Mouse (Mus musculus) layer of hippocampus, adult 6 months (tissue): ENCODE measurements around the gene Map4k2. TPM values are rescaled to one million over a fixed set of nuclear protein-coding genes. Genes with fewer than 3 reads are reported as not detected.
A peak's percentile ranks its signal among the peaks of the same experiment; 100 is the strongest.

ENCODE experiments used
- long read RNA-seq, 2 experiments: library from polyadenylated mRNA; unstranded; transcript quantifications; one replicate each; pipeline ENCODE4 v2.0.0; 2019 to 2020
- microRNA-seq: library from miRNA; unstranded; fragments of <30 nt; microRNA quantifications from one replicate; pipeline ENCODE4 v1.2.0, GENCODE M21; 2020
- polyA plus RNA-seq: library from polyadenylated mRNA; unstranded; fragments of <200 nt; fragmentation: Nextera tagmentation; gene quantifications from 2 replicates; pipeline ENCODE4 v1.2.3, GENCODE M21; 2021

The Map4k2 gene
- polyA plus RNA-seq = 30.1 and 42.0 TPM in 2 replicates
- long read RNA-seq, experiment 1, full-length matches to known transcripts = 7 of 17 reads
- long read RNA-seq, experiment 1, partial matches to known transcripts = 4 of 17 reads
- long read RNA-seq, experiment 1, other reads (novel, unspliced or antisense) = 6 of 17 reads
- long read RNA-seq, experiment 2, full-length matches to known transcripts = 93 of 143 reads
- long read RNA-seq, experiment 2, partial matches to known transcripts = 16 of 143 reads
- long read RNA-seq, experiment 2, other reads (novel, unspliced or antisense) = 34 of 143 reads

DNA sequence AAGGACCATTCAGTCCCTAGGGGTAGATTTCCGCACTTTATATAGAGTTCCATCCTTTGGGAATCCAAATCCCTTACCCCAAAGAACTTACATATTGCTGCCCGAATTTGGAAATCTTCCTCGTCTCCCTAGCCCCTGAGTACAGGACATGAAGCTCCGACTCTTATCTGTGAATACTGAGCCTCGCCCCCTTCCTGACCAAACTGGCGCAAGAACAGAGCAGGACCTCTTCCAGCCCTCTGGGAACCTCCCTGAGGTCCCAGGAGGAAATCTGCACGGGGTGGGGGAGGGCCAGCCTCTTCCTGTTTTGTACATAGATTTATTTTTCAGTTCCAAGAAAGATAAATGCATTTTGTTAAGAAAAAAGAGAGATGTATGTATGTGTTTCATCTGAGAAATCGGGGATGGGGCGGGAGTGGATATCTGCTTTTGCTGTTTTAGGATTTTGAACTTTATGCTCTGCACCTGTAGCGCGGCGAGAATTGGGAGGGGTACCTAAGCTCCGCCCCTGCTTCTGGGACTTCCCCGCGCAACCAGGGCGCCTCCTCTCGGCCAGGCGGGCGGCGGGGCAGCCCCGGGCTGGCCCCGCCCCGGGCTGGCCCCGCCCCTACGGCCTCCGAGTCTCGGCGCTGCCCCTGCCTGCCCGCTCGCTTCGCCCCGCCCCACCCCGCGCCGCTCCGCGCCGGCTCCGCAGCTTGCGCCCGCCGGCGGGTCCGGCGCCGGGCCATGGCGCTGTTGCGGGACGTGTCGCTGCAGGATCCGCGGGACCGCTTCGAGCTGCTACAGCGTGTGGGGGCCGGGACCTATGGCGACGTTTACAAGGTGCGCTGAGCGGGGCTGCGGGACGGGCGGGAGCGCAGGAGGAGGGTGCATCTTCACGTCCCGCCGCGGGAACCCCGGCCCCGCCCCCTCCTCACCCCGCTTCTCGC, at the start of gene Map4k2:
Map4k2 (plus strand) TSS at position 612 of the 929 bp plus-strand sequence.

DNA sequence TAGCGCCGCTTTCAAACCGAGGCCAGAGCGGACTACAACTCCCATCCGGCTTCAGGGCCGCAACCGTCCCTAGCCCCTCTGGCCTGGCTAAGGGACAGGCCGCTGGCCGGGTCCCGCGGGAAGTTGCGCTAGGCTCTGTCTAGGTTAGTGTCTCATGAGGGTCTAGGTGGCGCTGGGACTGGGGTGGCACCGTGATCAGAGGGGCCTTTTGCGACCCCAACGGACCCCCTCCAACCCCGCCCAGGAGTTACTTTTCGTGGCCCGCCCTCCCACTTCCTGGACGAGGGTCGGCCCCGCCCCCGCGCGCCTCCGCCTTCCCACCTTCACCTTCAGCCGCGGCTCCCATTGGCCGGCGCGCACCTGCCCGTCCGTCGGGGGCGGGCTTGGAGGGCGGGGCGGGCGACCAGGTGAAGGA, 34.8 kb upstream of the Map4k2 start, which contains the start of gene Cdc42bpg:
Cdc42bpg (plus strand) TSS at position 320 of the 415 bp plus-strand sequence.

DNA sequence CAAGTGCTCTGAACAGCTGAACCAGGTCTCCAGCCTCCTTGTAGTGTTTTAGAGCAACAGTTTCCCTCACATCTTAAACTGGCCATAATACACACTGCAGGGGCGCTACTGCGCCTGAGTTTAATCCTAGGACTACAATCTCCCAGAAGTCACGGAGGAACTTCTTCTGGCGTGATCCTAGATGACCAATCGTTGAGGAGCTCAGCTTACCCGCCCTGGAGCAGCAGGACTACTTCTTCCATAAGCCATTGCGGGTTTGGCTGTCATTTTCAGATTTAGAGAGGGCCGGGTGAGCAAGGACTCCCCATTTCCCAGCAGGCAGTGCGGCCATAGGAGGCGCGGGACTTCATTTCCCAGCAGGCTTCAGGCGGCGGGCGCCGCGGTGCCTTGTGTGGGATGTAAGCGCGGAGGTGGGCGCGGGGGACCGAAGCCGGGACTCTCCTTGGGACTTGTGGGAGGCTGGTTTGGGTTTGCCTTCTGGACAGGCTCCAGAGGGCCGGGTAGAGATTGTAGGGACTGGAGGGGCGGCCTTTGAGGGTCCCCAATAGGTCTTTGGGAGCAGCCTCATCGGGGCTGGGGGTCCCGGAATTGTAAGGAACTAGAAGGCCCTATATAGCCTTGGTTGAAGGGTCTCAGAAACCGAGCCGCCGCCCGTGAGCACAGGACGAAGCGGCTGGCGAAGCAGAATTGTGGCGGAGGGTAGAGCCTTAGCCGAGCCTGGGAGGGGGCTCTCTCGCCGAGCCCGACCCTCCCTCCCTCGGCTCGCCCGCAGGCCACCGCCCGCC, 6.1 kb upstream of the Map4k2 start, which contains the start of gene Men1:
Men1 (plus strand) TSS at position 307 of the 785 bp plus-strand sequence.

DNA sequence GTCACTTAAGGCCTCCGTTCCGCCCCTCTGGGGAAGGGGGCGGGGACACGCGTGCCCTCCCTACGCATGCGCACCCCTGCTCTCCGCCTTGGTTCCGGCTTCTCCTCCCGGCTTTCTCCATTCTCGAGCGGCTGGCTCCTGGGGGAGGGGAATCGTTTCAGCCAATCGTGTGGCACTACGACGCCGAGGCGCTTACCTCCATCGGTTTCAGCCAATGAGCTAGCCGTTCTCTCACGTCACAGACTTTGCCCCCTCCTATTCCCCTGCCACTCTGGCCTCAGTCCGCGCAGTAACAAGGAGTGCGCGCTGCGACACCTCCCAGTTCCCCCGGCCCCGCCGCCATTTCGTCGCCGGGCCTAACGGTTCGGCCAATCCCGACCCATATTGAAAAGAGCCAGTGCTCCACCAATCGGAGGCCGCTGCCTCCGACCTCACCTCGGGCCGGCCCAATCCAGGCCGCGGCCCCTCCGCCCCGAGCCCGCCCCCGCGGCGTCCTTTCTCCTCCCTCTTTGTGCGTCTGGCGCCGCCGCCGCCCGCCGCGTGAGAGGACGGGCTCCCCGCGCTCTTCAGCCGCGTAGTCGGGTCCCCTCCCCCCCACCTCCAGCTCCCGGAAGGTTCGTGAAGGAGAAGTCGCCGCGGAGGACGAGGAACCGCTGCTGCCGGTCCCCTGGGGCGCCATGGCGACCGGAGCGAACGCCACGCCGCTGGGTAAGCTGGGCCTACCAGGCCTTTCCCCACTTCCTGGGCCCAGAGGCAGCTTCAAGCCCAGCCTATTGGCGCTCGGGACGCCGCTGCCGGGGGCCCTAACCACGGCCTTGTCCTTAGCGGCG, 22.7 kb downstream of the Map4k2 start, which contains the start of gene Sf1:
Sf1 (plus strand) TSS at position 280 of the 830 bp plus-strand sequence.

DNA sequence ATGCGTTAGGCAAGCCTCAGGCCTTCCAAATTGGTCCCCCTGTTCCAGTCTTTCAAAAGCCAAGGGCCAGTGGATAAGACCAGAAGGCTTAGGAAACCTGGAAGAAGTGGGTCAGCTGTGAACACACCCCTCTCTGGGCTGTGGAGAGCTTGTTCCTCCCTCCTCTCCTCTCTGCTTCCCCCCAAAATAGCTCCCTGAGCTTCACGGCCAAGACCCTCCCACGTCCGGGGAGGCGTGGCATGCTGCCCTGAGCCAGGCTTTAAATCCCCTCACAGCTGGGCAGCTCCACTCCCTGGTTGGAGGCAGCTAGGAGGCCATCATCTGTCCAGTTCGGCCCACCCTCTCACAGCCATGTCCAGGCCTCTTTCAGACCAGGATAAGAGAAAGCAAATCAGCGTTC, 43.2 kb downstream of the Map4k2 start, which contains the start of gene Pygm:
Pygm (plus strand) TSS at position 272 of the 400 bp plus-strand sequence.

DNA sequence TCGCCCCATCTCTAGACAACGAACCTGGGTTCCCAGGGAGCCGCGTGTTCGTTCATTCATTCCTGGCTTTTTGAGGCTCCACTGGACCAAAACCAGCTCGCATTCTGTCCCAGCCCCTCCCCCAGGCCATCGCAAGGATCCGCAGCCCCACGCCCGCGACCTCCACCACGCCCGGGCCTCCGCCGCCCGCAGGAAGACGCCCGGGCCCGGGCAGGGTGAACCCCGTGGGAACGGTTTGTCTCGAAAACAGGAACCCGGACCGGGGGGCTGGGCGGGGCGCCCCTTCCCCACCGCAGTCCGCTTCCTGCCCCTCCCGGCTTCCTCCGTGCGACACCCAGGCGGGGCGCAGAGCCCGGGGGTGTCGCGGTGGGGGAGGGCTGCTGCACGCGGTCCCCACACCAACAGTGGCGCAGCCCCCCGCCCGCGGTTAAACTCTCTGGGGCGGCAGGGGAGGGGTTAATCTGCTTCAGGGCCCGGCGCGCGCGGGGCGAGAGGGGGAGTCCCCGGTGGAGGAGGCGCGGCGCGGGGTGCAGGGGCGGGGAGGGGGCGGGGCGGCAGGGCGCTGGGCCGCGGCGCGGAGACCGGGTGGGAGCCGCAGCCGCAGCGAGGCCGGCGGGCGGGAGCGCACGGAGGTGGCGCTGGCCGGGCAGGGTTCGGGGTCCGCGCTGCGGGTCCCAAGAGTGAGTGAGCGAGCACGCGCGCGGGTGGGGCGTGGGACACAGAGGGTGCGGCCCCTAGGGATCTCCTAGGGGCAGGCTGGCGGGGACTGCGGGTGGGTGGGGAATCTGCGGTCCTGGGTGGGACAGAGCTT, 58.6 kb downstream of the Map4k2 start, which contains the start of gene Rasgrp2:
Rasgrp2 (plus strand) TSS at position 56 of the 811 bp plus-strand sequence.

Small RNA genes lying within 50 kb of the gene (microRNA-seq; reads per million reads assigned to microRNA genes)
- gene Mir6989 = 4.1 reads per million, percentile 15 among the genes with 10 or more reads in this experiment

Other genes starting within 250 kb of the Map4k2 start
- gene AC131692.1, start 246.7 kb upstream of the Map4k2 start, polyA plus RNA-seq = not detected in 2 replicates
- 0.09 TPM in 1 of 2 replicates, not detected in the other for gene Naaladl1, start 235.4 kb upstream of the Map4k2 start, polyA plus RNA-seq
- gene Sac3d1, start 222.5 kb upstream of the Map4k2 start, polyA plus RNA-seq = 43.5 and 44.1 TPM in 2 replicates
- 66.8 and 74.4 TPM in 2 replicates for gene Snx15, start 212.8 kb upstream of the Map4k2 start, polyA plus RNA-seq
- 0.24 TPM in 1 of 2 replicates, not detected in the other for gene Batf2, start 200.2 kb upstream of the Map4k2 start, polyA plus RNA-seq
- 169 and 184 TPM in 2 replicates for gene Arl2, start 199.6 kb upstream of the Map4k2 start, polyA plus RNA-seq
- not detected in 2 replicates for gene Majin, start 156.7 kb upstream of the Map4k2 start, polyA plus RNA-seq
- not detected in 2 replicates for gene Gpha2, start 114.8 kb upstream of the Map4k2 start, polyA plus RNA-seq
- 31.7 and 43.9 TPM in 2 replicates for gene Ppp2r5b, start 105.3 kb upstream of the Map4k2 start, polyA plus RNA-seq
- gene Atg2a, start 99.5 kb upstream of the Map4k2 start, polyA plus RNA-seq = 6.7 and 6.8 TPM in 2 replicates
- 37.4 and 45.0 TPM in 2 replicates for gene Ehd1, start 64.4 kb upstream of the Map4k2 start, polyA plus RNA-seq
- 0.09 and 0.10 TPM in 2 replicates for gene Cdc42bpg, start 34.7 kb upstream of the Map4k2 start, polyA plus RNA-seq
- 27.4 and 30.5 TPM in 2 replicates for gene Men1, start 6.2 kb upstream of the Map4k2 start, polyA plus RNA-seq
- gene Sf1, start 22.6 kb downstream of the Map4k2 start, polyA plus RNA-seq = 63.6 and 92.3 TPM in 2 replicates
- gene Pygm, start 43.3 kb downstream of the Map4k2 start, polyA plus RNA-seq = 11.3 and 12.0 TPM in 2 replicates
- 26.2 and 29.9 TPM in 2 replicates for gene Rasgrp2, start 58.2 kb downstream of the Map4k2 start, polyA plus RNA-seq
- 104 and 108 TPM in 2 replicates for gene Nrxn2, start 77.6 kb downstream of the Map4k2 start, polyA plus RNA-seq
- 0.40 and 0.44 TPM in 2 replicates for gene Slc22a12, start 201.9 kb downstream of the Map4k2 start, polyA plus RNA-seq